ENCODE assay signal across 29 mouse cellular contexts in the genomic region with DNA sequence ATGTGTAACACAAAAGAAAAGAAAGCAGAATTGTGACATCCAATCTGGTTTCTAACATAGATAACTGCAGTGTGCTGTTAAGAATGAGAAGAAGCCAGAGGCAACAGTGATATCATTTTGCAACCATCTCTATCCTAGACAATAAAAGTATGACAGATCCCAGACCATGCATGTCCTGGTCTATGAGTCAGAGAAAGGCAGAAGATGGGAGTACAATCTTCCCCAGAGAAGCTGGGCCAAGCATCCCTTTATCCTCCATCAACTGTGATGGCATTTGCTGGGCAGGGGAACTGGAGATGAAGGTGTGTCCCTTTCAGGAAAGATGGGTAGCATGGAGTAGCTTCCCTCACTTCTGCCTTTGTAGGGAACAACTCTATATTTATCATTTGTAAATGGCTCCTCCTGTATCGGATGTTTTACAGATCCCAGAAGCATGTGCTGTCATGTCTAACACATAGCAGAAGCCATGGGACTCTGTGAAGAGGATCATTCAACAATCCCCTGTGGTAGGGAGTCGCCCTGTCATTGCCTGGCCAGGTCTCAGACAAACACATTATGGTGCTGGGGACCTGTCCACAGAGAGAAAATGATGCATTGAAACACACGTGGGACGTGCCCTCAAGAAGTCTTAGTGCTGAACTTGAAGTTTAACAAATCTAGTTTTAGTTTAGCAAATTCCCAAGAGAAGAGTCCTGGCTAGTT.
DNase-seq lines count a peak whose midpoint lies in the region; ATAC-seq lines count a peak whose summit lies in the region.
"Had no signal": no experiment of that assay in that cellular context is flagged by ENCODE, and none has a peak within 500 bp of the region (broad histone marks: within the 10 kb centered on the region; RNA-seq: fewer than 3 reads in every experiment).

No protein-coding gene starts in this region.

- no peak for ATAC-seq in embryonic facial prominence, embryonic 14.5 days (ENCODE audit: low read depth)
- ATAC-seq: activated CD4-positive, CD25-positive, alpha-beta regulatory T cell, adult 4 months; forebrain, embryonic 14.5 days; midbrain, embryonic 13.5 days had no signal

- intact Hi-C loops in heart, postnatal 10 days (cut with DNase I): no loop called here
- intact Hi-C loops in heart, postnatal 36 days (cut with DNase I): no loop called here

- H3K4me1 ChIP-seq in embryonic facial prominence, embryonic 14.5 days (ENCODE audit: control insufficient read depth, insufficient read depth, low read length): no peaks in the 10 kb centered on the region
- H3K4me1 ChIP-seq in embryonic facial prominence, embryonic 10.5 days: 0 out of 2 replicates have a peak, but pooled peaks cover 2% of the 10 kb centered on the region
- H3K4me1 ChIP-seq: midbrain, embryonic 13.5 days; neural tube, embryonic 13.5 days had no signal

- no peak overlapping the region for H3K4me2 ChIP-seq in embryonic facial prominence, embryonic 14.5 days (ENCODE audit: low read depth, low read length)
- H3K4me2 ChIP-seq: hindbrain, embryonic 14.5 days; midbrain, embryonic 13.5 days; neural tube, embryonic 13.5 days had no signal

- no peak overlapping the region for H3K27ac ChIP-seq in embryonic facial prominence, embryonic 14.5 days (replicated peaks; ENCODE audit: low read depth, low read length)
- H3K27ac ChIP-seq in embryonic facial prominence, embryonic 10.5 days (replicated peaks): no peak overlapping the region
- H3K27ac ChIP-seq: heart, adult 2 months; hindbrain, embryonic 14.5 days; liver, embryonic 14.5 days; macrophage; midbrain, embryonic 13.5 days; neural tube, embryonic 13.5 days had no signal

- H3K9ac ChIP-seq in embryonic facial prominence, embryonic 14.5 days (ENCODE audit: low read depth, low read length): no peak overlapping the region
- H3K9ac ChIP-seq: hindbrain, embryonic 14.5 days; liver, embryonic 14.5 days; midbrain, embryonic 13.5 days; neural tube, embryonic 13.5 days had no signal

- H3K9me3 ChIP-seq in embryonic facial prominence, embryonic 14.5 days (ENCODE audit: control insufficient read depth, low read length): no peaks in the 10 kb centered on the region
- H3K9me3 ChIP-seq in embryonic facial prominence, embryonic 10.5 days: no peaks in the 10 kb centered on the region; the same call in 1 of the 2 replicates
- H3K9me3 ChIP-seq: midbrain, embryonic 13.5 days; neural tube, embryonic 13.5 days had no signal

- WGBS in embryonic facial prominence, embryonic 14.5 days: 60% methylated on average over 4 of the region's 4 CpGs
- 86% methylated on average over 4 of the region's 4 CpGs for WGBS in embryonic facial prominence, embryonic 10.5 days

- no peaks in the 10 kb centered on the region for H3K27me3 ChIP-seq in embryonic facial prominence, embryonic 14.5 days (replicated peaks; ENCODE audit: control insufficient read depth, insufficient read depth, low read length)
- no peaks in the 10 kb centered on the region for H3K27me3 ChIP-seq in embryonic facial prominence, embryonic 10.5 days (replicated peaks; ENCODE audit: low read depth, poor library complexity, severe bottlenecking)
- H3K27me3 ChIP-seq: CH12.LX; midbrain, embryonic 13.5 days; neural tube, embryonic 13.5 days had no signal

- H3K4me3 ChIP-seq in embryonic facial prominence, embryonic 14.5 days (ENCODE audit: low read depth, low read length): no peak overlapping the region
- no peak overlapping the region for H3K4me3 ChIP-seq in embryonic facial prominence, embryonic 10.5 days
- H3K4me3 ChIP-seq: heart, adult 2 months; midbrain, embryonic 13.5 days; neural tube, embryonic 13.5 days had no signal

- no peaks in the 10 kb centered on the region for H3K36me3 ChIP-seq in embryonic facial prominence, embryonic 14.5 days (ENCODE audit: control insufficient read depth, insufficient read depth, low read length)
- H3K36me3 ChIP-seq in embryonic facial prominence, embryonic 10.5 days (replicated peaks): no peaks in the 10 kb centered on the region
- H3K36me3 ChIP-seq: midbrain, embryonic 13.5 days; neural tube, embryonic 13.5 days had no signal

- DNase-seq in embryonic facial prominence, embryonic 14.5 days (ENCODE audit: low spot score): peak; percentile 13
- no peak for DNase-seq in embryonic facial prominence, embryonic 10.5 days (ENCODE audit: low spot score)
- DNase-seq in heart, postnatal 10 days: peak; percentile 24 to 39
- no peak for DNase-seq in heart, postnatal 36 days
- DNase-seq in urinary bladder, postnatal 14 days (ENCODE audit: low spot score): peak; percentile 7
- no peak for DNase-seq in urinary bladder, postnatal 10 days (ENCODE audit: low spot score)
- DNase-seq in cerebellum, postnatal 25 days: no peak
- DNase-seq: adrenal gland, adult 2 months; cerebellum, adult 2 months; cerebellum, postnatal 14 days; gastrocnemius, postnatal 14 days; kidney, adult 8-10 months; kidney, postnatal 10 days; layer of hippocampus, adult 9-11 months; liver; lung, adult 2 months; lung, postnatal 10 days; retina, postnatal 1 day; right cerebral cortex, postnatal 25 days; thymus, postnatal 4 days had no signal

Comparison
In these comparisons a context has a peak if more than half of its experiments do, and no peak if none do; other contexts are left out.
1. DNase-seq: peak in embryonic facial prominence, embryonic 14.5 days (single experiment), heart, postnatal 10 days (2 of 2) and urinary bladder, postnatal 14 days (single experiment); none in embryonic facial prominence, embryonic 10.5 days (single experiment), heart, postnatal 36 days (0 of 2), urinary bladder, postnatal 10 days (single experiment) and cerebellum, postnatal 25 days (0 of 2).